Mouse (Mus musculus): ENCODE results near the gene Abcc1. TPM values are rescaled to one million over a fixed set of nuclear protein-coding genes. Genes with fewer than 3 reads are reported as not detected.

Gene Abcc1
- polyA plus RNA-seq (2014; fragmentation: Nextera tagmentation; extraction: Ambion mirVana): 7.0 and 7.5 TPM in 2 replicates

GRCm38 (mm10) chr16:14361362-14362098, at the start of gene Abcc1:
Gene Abcc1 (plus strand): TSS chr16:14361558.
- Histone ChIP-seq H3K4me1 (ENCODE audit: control insufficient read depth, insufficient read depth, low read length) (peaks cover 6% of the 10 kb centered on the region; the same call in 1 of the 2 replicates), H3K27me3 (ENCODE audit: control insufficient read depth, insufficient read depth, low read length) (no peaks in the 10 kb centered on the region), H3K27ac (ENCODE audit: low read depth, low read length) (no peak within 1 kb of the TSS), H3K4me3 (ENCODE audit: low read depth, low read length) (peak within 1 kb of the TSS; percentile 60), H3K9me3 (ENCODE audit: control insufficient read depth, low read length) (no peaks in the 10 kb centered on the region), H3K9ac (ENCODE audit: low read length) (peak within 1 kb of the TSS; percentile 75), H3K4me2 (ENCODE audit: low read depth) (peak within 1 kb of the TSS; percentile 78), H3K36me3 (ENCODE audit: control insufficient read depth, insufficient read depth, low read length) (no peaks in the 10 kb centered on the region)
- DNase-seq (ENCODE audit: low spot score) (peak; percentile 83), ATAC-seq (ENCODE audit: insufficient read depth, low FRiP score, low TSS enrichment) (peak; percentile 98)
- under 1% methylated on average over 52 of the region's 64 CpGs for WGBS

DNA sequence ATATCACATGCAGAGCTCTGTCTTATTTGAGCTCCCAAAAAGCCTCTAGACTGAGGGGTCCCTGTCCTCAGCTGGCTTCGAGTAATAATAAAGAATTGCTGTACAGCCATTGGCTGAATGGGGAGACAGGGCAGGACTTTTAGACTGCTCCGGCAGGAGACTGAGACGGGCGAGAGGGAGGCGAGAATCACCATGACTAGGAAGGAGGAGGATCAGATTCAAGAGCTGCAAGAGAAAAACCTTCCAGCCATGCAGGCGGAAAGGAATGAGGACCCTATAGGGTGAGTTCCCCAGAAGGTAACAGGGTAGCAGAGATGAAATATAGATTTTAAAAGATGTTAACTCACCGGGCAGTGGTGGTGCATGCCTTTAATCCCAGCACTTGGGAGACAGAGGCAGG, 48.4 kb upstream of the Abcc1 start:
- Histone ChIP-seq H3K36me3 (ENCODE audit: control insufficient read depth, insufficient read depth, low read length) (peaks cover 2% of the 10 kb centered on the region; the same call in 1 of the 2 replicates), H3K27ac (ENCODE audit: low read depth, low read length) (no peak overlapping the region), H3K4me1 (ENCODE audit: control insufficient read depth, insufficient read depth, low read length) (peaks cover 9% of the 10 kb centered on the region; the same call in 1 of the 2 replicates), H3K9me3 (ENCODE audit: control insufficient read depth, low read length) (no peaks in the 10 kb centered on the region), H3K4me2 (ENCODE audit: low read depth) (no peak overlapping the region), H3K27me3 (ENCODE audit: control insufficient read depth, insufficient read depth, low read length) (no peaks in the 10 kb centered on the region), H3K4me3 (ENCODE audit: low read depth, low read length) (no peak overlapping the region), H3K9ac (ENCODE audit: low read length) (no peak overlapping the region)
- 95% methylated on average over 7 of the region's 7 CpGs for WGBS
- DNase-seq (ENCODE audit: low spot score) (no peak), ATAC-seq (ENCODE audit: insufficient read depth, low FRiP score, low TSS enrichment) (no peak)

DNA sequence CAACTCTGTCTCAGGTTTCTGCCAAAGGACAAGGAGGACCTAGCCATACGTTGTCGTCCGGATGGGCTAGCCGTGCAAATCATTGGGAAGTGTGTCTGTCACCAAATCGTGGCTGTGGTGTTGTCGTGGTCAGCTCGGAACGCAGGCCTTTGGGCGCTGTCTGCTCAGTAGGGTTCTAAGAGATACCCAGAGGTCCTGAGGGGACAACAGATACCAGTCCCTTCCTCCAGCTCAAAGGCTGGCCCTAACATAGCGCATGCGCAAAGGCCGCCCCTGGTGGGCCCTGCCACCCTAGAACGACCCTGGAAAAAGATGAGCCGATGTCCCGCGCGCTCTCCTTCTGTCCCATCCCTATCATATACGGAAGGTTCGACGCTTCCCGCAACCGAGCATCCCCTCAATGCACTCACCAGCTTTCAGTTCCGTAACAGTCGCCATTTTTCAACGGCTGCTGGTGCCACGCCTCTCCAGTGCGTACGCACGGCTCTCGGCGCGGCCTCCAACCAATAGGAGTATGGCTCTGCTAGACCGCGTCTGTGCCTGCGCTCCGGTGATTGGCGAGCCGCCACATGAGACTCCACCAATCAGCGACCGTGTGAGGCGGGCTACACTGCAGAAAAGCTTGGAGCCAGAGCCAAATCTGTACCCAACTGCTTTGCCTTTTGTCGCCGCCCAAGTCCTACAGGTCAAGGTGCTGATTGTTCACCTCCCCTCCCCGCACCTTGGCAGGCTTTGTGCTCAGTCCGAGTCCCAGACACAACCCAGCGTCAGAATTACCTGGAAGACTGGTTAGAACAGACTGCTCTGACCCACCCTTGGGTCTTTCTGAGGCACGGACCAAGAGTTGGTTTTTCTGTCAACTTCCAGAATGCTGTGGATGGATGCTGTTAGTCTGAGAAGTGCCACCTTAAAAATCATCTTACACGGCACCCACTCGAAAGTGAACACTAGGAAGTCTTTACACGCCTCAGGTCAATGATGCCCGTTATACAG, 44.2 kb upstream of the Abcc1 start, which contains the start of gene Fopnl:
TSS of gene Fopnl (minus strand) at position 522 of the 993 bp plus-strand sequence.
- H3K36me3 ChIP-seq (ENCODE audit: control insufficient read depth, insufficient read depth, low read length): peaks cover 2% of the 10 kb centered on the region; the same call in 1 of the 2 replicates
- peak; percentile 100 for ATAC-seq (ENCODE audit: insufficient read depth, low FRiP score, low TSS enrichment)
- peak; percentile 96 for DNase-seq (ENCODE audit: low spot score)
- H3K27me3 ChIP-seq (ENCODE audit: control insufficient read depth, insufficient read depth, low read length): no peaks in the 10 kb centered on the region
- H3K4me3 ChIP-seq (ENCODE audit: low read depth, low read length): peak within 1 kb of the TSS; percentile 65
- peak within 1 kb of the TSS; percentile 67 for H3K4me2 ChIP-seq (ENCODE audit: low read depth)
- no peaks in the 10 kb centered on the region for H3K9me3 ChIP-seq (ENCODE audit: control insufficient read depth, low read length)
- peak within 1 kb of the TSS; percentile 70; the same call in 1 of the 2 replicates for H3K27ac ChIP-seq (ENCODE audit: low read depth, low read length)
- H3K4me1 ChIP-seq (ENCODE audit: control insufficient read depth, insufficient read depth, low read length): peaks cover 9% of the 10 kb centered on the region; the same call in 1 of the 2 replicates
- 5% methylated on average over 51 of the region's 51 CpGs for WGBS
- H3K9ac ChIP-seq (ENCODE audit: low read length): peak within 1 kb of the TSS; percentile 82

- WGBS: 92% methylated on average over 3 of the region's 3 CpGs
- H3K27me3 ChIP-seq (ENCODE audit: control insufficient read depth, insufficient read depth, low read length): no peaks in the 10 kb centered on the region
These were observed 41.7 kb upstream of the Abcc1 start for GRCm38 (mm10) chr16:14319681-14320080.

DNA sequence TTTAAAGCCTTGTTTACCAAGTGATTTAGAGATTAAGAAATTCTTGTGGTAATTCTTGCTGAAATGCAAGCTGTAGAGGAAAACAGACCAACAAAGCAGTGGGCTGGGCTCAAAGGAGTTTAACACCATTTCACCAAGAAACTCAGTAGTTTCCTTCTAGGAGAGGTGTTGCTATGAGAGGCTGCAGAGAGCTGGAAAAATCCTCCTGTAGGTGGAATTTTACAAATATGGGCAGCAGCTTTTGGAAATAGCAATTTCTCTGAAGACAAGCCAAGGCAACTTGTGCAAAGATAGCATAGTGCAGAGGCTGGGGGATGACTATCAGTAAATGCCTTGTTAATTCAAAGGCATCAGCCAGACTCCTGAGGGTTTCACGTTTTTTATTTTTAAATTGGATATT, 40.9 kb upstream of the Abcc1 start:
- H3K4me1 ChIP-seq (ENCODE audit: control insufficient read depth, insufficient read depth, low read length): peaks cover 9% of the 10 kb centered on the region; the same call in 1 of the 2 replicates
- no peaks in the 10 kb centered on the region for H3K9me3 ChIP-seq (ENCODE audit: control insufficient read depth, low read length)
- no peak for DNase-seq (ENCODE audit: low spot score)
- ATAC-seq (ENCODE audit: insufficient read depth, low FRiP score, low TSS enrichment): no peak
- WGBS: 66% methylated on average over 1 of the region's 1 CpGs
- H3K4me3 ChIP-seq (ENCODE audit: low read depth, low read length): no peak overlapping the region
- H3K27me3 ChIP-seq (ENCODE audit: control insufficient read depth, insufficient read depth, low read length): no peaks in the 10 kb centered on the region
- no peak overlapping the region for H3K4me2 ChIP-seq (ENCODE audit: low read depth)
- H3K36me3 ChIP-seq (ENCODE audit: control insufficient read depth, insufficient read depth, low read length): no peaks in the 10 kb centered on the region
- no peak overlapping the region for H3K9ac ChIP-seq (ENCODE audit: low read length)
- no peak overlapping the region for H3K27ac ChIP-seq (ENCODE audit: low read depth, low read length)

More at GRCm38 (mm10) chr16:14319681-14320080, 41.7 kb upstream of the Abcc1 start:
- Histone ChIP-seq H3K4me1 (ENCODE audit: control insufficient read depth, insufficient read depth, low read length) (peaks cover 9% of the 10 kb centered on the region; the same call in 1 of the 2 replicates), H3K4me2 (ENCODE audit: low read depth) (no peak overlapping the region), H3K36me3 (ENCODE audit: control insufficient read depth, insufficient read depth, low read length) (no peaks in the 10 kb centered on the region), H3K9ac (ENCODE audit: low read length) (no peak overlapping the region), H3K27ac (ENCODE audit: low read depth, low read length) (no peak overlapping the region), H3K4me3 (ENCODE audit: low read depth, low read length) (no peak overlapping the region), H3K9me3 (ENCODE audit: control insufficient read depth, low read length) (no peaks in the 10 kb centered on the region)
- no peak for DNase-seq (ENCODE audit: low spot score)
- ATAC-seq (ENCODE audit: insufficient read depth, low FRiP score, low TSS enrichment): no peak

GRCm38 (mm10) chr16:14328156-14328555, 33.2 kb upstream of the Abcc1 start:
- Histone ChIP-seq H3K36me3 (ENCODE audit: control insufficient read depth, insufficient read depth, low read length) (no peaks in the 10 kb centered on the region), H3K9me3 (ENCODE audit: control insufficient read depth, low read length) (no peaks in the 10 kb centered on the region), H3K27ac (ENCODE audit: low read depth, low read length) (no peak overlapping the region), H3K4me3 (ENCODE audit: low read depth, low read length) (no peak overlapping the region), H3K9ac (ENCODE audit: low read length) (no peak overlapping the region), H3K4me2 (ENCODE audit: low read depth) (no peak overlapping the region), H3K27me3 (ENCODE audit: control insufficient read depth, insufficient read depth, low read length) (no peaks in the 10 kb centered on the region), H3K4me1 (ENCODE audit: control insufficient read depth, insufficient read depth, low read length) (no peaks in the 10 kb centered on the region)
- WGBS: 65% methylated on average over 1 of the region's 1 CpGs
- DNase-seq (ENCODE audit: low spot score) (no peak), ATAC-seq (ENCODE audit: insufficient read depth, low FRiP score, low TSS enrichment) (no peak)

- Histone ChIP-seq H3K9me3 (ENCODE audit: control insufficient read depth, low read length) (no peaks in the 10 kb centered on the region), H3K27ac (ENCODE audit: low read depth, low read length) (no peak overlapping the region), H3K36me3 (ENCODE audit: control insufficient read depth, insufficient read depth, low read length) (no peaks in the 10 kb centered on the region), H3K27me3 (ENCODE audit: control insufficient read depth, insufficient read depth, low read length) (no peaks in the 10 kb centered on the region), H3K4me1 (ENCODE audit: control insufficient read depth, insufficient read depth, low read length) (no peaks in the 10 kb centered on the region), H3K9ac (ENCODE audit: low read length) (no peak overlapping the region), H3K4me3 (ENCODE audit: low read depth, low read length) (no peak overlapping the region), H3K4me2 (ENCODE audit: low read depth) (no peak overlapping the region)
- DNase-seq (ENCODE audit: low spot score) (no peak), ATAC-seq (ENCODE audit: insufficient read depth, low FRiP score, low TSS enrichment) (no peak)
- 68% methylated on average over 3 of the region's 3 CpGs for WGBS
These were observed 16.4 kb upstream of the Abcc1 start for GRCm38 (mm10) chr16:14344967-14345366.

DNA sequence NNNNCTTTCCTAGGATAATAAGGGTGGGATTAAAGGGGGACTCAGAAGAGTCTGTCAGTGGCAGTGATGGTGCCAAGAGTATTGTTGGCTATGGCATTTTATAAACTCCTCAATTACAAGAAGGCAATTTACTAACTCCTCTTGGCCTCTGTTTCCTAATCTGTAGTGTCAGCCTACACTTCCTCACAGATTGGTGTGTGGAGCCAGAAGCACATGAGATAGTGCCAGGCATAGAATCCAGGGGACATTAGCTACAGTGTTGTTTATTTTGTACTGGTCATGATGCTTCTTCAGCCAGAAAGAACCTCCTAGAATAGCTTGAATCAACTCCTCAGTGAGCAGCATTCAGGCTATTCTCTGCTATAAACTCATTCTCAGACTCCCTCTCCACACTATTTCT, 9.8 kb upstream of the Abcc1 start:
- Histone ChIP-seq H3K27ac (ENCODE audit: low read depth, low read length) (no peak overlapping the region), H3K4me3 (ENCODE audit: low read depth, low read length) (no peak overlapping the region), H3K9me3 (ENCODE audit: control insufficient read depth, low read length) (no peaks in the 10 kb centered on the region), H3K4me1 (ENCODE audit: control insufficient read depth, insufficient read depth, low read length) (no peaks in the 10 kb centered on the region), H3K9ac (ENCODE audit: low read length) (no peak overlapping the region), H3K4me2 (ENCODE audit: low read depth) (no peak overlapping the region), H3K27me3 (ENCODE audit: control insufficient read depth, insufficient read depth, low read length) (no peaks in the 10 kb centered on the region), H3K36me3 (ENCODE audit: control insufficient read depth, insufficient read depth, low read length) (no peaks in the 10 kb centered on the region)
- DNase-seq (ENCODE audit: low spot score) (no peak), ATAC-seq (ENCODE audit: insufficient read depth, low FRiP score, low TSS enrichment) (no peak)
